Mouse (Mus musculus) ES-E14 (cell line): ENCODE data around the gene Chd3. TPM values are rescaled to one million over a fixed set of nuclear protein-coding genes. Genes with fewer than 3 reads are reported as not detected.

ENCODE experiments used
- DNase-seq: peaks from one replicate; pipeline ENCODE4 v3.0.0-alpha.2; 2013; ENCODE audit warnings: low read depth, low spot score
- H3K27ac ChIP-seq: 2 replicates; pipeline ENCODE4 v1.5.1; 2012; ENCODE audit warnings: low read depth, mild to moderate bottlenecking, low read length, moderate library complexity, mixed read lengths; ENCODE audit not compliant: poor library complexity, insufficient read depth, severe bottlenecking
- H3K36me3 ChIP-seq: 2 replicates; pipeline ENCODE4 v1.6.1; 2012; ENCODE audit warnings: mild to moderate bottlenecking, low read length, moderate library complexity, mixed read lengths; ENCODE audit not compliant: control insufficient read depth, poor library complexity, insufficient read depth, severe bottlenecking
- H3K4me1 ChIP-seq, 2 experiments: fragments of 150-350 bp in 1 of 2; sonication (generic) in 1 of 2; 2 replicates each; pipeline ENCODE4 v1.6.1; 2012; ENCODE audit warnings: low read length in 2 of 2, mild to moderate bottlenecking in 1 of 2, mixed read lengths in 1 of 2; ENCODE audit not compliant: control insufficient read depth in 2 of 2, insufficient read depth in 2 of 2, poor library complexity in 1 of 2
- H3K4me3 ChIP-seq, 2 experiments: fragments of 150-350 bp in 1 of 2; sonication (generic) in 1 of 2; 2 replicates each; pipeline ENCODE4 v1.5.1; 2012; ENCODE audit warnings: low read length in 2 of 2, low read depth in 1 of 2, mild to moderate bottlenecking in 1 of 2, mixed read lengths in 1 of 2; ENCODE audit not compliant: insufficient read depth in 1 of 2, poor library complexity in 1 of 2, severe bottlenecking in 1 of 2
- H3K9ac ChIP-seq: 2 replicates; pipeline ENCODE4 v1.6.1; 2012; ENCODE audit warnings: low read depth, mild to moderate bottlenecking, low read length, mixed read lengths; ENCODE audit not compliant: poor library complexity, insufficient read depth, severe bottlenecking
- H3K9me3 ChIP-seq: fragments of 150-350 bp; sonication (generic); 2 replicates; pipeline ENCODE4 v1.6.1; 2012; ENCODE audit warnings: low read depth, mild to moderate bottlenecking, low read length; ENCODE audit not compliant: control insufficient read depth, insufficient read depth
- CHD2 ChIP-seq: IDR thresholded peaks from 2 replicates; pipeline ENCODE4 v1.6.1; 2014; ENCODE audit warnings: mild to moderate bottlenecking, low read depth, low read length, inconsistent platforms
- HCFC1 ChIP-seq: IDR thresholded peaks from 2 replicates; pipeline ENCODE4 v1.6.1; 2012; ENCODE audit warnings: low read length, inconsistent platforms, borderline replicate concordance; ENCODE audit not compliant: insufficient read depth
- MAFK ChIP-seq: IDR thresholded peaks from 2 replicates; pipeline ENCODE4 v1.6.1; 2014; ENCODE audit warnings: mild to moderate bottlenecking, low read depth, low read length, inconsistent platforms; ENCODE audit not compliant: insufficient read depth
- ZC3H11A ChIP-seq: IDR thresholded peaks from 2 replicates; pipeline ENCODE4 v1.6.1; 2012; ENCODE audit warnings: low read depth, mild to moderate bottlenecking, inconsistent platforms, low read length, borderline replicate concordance
- ZNF384 ChIP-seq: IDR thresholded peaks from 2 replicates; pipeline ENCODE4 v1.6.1; 2012; ENCODE audit warnings: low read depth, low read length, inconsistent platforms
- in situ Hi-C, 2 experiments: fragments of 600-800 bp; cut with MboI; formaldehyde crosslinking; loops; one replicate each; pipeline ENCODE4 v1.15.1; 2025; ENCODE audit warnings: low sequenced_read_pairs in 2 of 2, inconsistent platforms in 1 of 2; ENCODE audit not compliant: unreplicated experiment in 2 of 2
- total RNA-seq: library from RNA; depleted of rRNA; stranded (reverse); fragments of 300-350 nt; gene quantifications from 2 replicates; pipeline ENCODE4 v1.2.3, GENCODE M21; 2012

Chd3 gene
- total RNA-seq, 1 experiment, result 27.0 TPM

GRCm38 (mm10) chr11:69399201-69400082 is 30.2 kb upstream of the Chd3 start:
- Histone ChIP-seq H3K9ac (peak overlapping the region; percentile 64), H3K36me3 (peaks cover 23% of the 10 kb centered on the region; the same call in 1 of the 2 replicates), H3K4me1 (peaks cover 0 to 13% of the 10 kb centered on the region in 2 experiments; a peak in 1 of 4 replicates), H3K9me3 (no peaks in the 10 kb centered on the region), H3K4me3 (peak overlapping the region; percentile 67 to 80), H3K27ac (no peak overlapping the region)
- no peak for TF ChIP-seq HCFC1
- no peak for TF ChIP-seq CHD2
- peak; percentile 83 for TF ChIP-seq ZNF384
- TF ChIP-seq ZC3H11A, result no peak
- no peak for TF ChIP-seq MAFK
- in situ Hi-C loops, result no loop called here
- no peak for DNase-seq

- Histone ChIP-seq H3K4me3 (peak overlapping the region; percentile 65 to 80), H3K9me3 (no peaks in the 10 kb centered on the region), H3K36me3 (peaks cover 22% of the 10 kb centered on the region; the same call in 1 of the 2 replicates), H3K27ac (no peak overlapping the region), H3K4me1 (peaks cover 0 to 9% of the 10 kb centered on the region in 2 experiments; a peak in 1 of 4 replicates), H3K9ac (no peak overlapping the region)
- in situ Hi-C loops, result no loop called here
- TF ChIP-seq MAFK (no peak), ZNF384 (no peak), ZC3H11A (no peak), CHD2 (no peak), HCFC1 (no peak)
- no peak for DNase-seq
Measured at GRCm38 (mm10) chr11:69398486-69399200, 29.4 kb upstream of the Chd3 start.

- Histone ChIP-seq H3K36me3 (peaks cover 18% of the 10 kb centered on the region; the same call in 1 of the 2 replicates), H3K9ac (peak within 1 kb of the TSS; percentile 81), H3K4me3 (peak within 1 kb of the TSS; percentile 65 to 80), H3K9me3 (no peaks in the 10 kb centered on the region), H3K27ac (no peak within 1 kb of the TSS), H3K4me1 (peaks cover 0 to 9% of the 10 kb centered on the region in 2 experiments; a peak in 1 of 4 replicates)
- in situ Hi-C loops, result no loop called here
- no peak for DNase-seq
- TF ChIP-seq MAFK (no peak), CHD2 (0 out of 2 replicates have a peak, but pooled peaks have one; percentile 18)
Measured at GRCm38 (mm10) chr11:69398059-69398458, 28.9 kb upstream of the Chd3 start, which contains the start of gene Tmem88. Gene Tmem88 (minus strand): TSS chr11:69398234.

- Histone ChIP-seq H3K9me3 (no peaks in the 10 kb centered on the region), H3K36me3 (peaks cover 18% of the 10 kb centered on the region; the same call in 1 of the 2 replicates), H3K9ac (peak overlapping the region; percentile 81), H3K4me3 (peak overlapping the region; percentile 65 to 80), H3K4me1 (peaks cover 0 to 9% of the 10 kb centered on the region in 2 experiments; a peak in 1 of 4 replicates), H3K27ac (no peak overlapping the region)
- TF ChIP-seq ZNF384 (no peak), ZC3H11A (no peak), HCFC1 (no peak), CHD2 (no peak), MAFK (no peak)
- no peak for DNase-seq
- in situ Hi-C loops, result no loop called here
Measured at GRCm38 (mm10) chr11:69397581-69398057, 28.4 kb upstream of the Chd3 start.
